Mouse (Mus musculus): ENCODE results near the gene Mylk2.

Mylk2 gene

GRCm38 (mm10) chr2:152914310-152915120, 3.4 kb downstream of the Mylk2 start:
- peak; percentile 60 for DNase-seq (ENCODE audit: low read depth, low spot score)

- DNase-seq (ENCODE audit: low read depth, low spot score) = no peak
Measured at GRCm38 (mm10) chr2:152915453-152915852, 4.3 kb downstream of the Mylk2 start.

- no peak for DNase-seq (ENCODE audit: low read depth, low spot score)
Measured at GRCm38 (mm10) chr2:152916111-152916510, 5.0 kb downstream of the Mylk2 start.

- DNase-seq (ENCODE audit: low read depth, low spot score) = no peak
Measured at GRCm38 (mm10) chr2:152917671-152918070, 6.5 kb downstream of the Mylk2 start.

- DNase-seq (ENCODE audit: low read depth, low spot score) = no peak
Measured at GRCm38 (mm10) chr2:152922376-152922775, 11.2 kb downstream of the Mylk2 start.

GRCm38 (mm10) chr2:152923621-152924020, 12.5 kb downstream of the Mylk2 start:
- DNase-seq (ENCODE audit: low read depth, low spot score) = no peak

- DNase-seq (ENCODE audit: low read depth, low spot score) = no peak
Measured at GRCm38 (mm10) chr2:152924128-152924527, 13.0 kb downstream of the Mylk2 start.

GRCm38 (mm10) chr2:152924543-152924942, 13.4 kb downstream of the Mylk2 start:
- DNase-seq (ENCODE audit: low read depth, low spot score) = no peak

- no peak for DNase-seq (ENCODE audit: low read depth, low spot score)
Measured at GRCm38 (mm10) chr2:152925189-152925872, 14.2 kb downstream of the Mylk2 start.

- DNase-seq (ENCODE audit: low read depth, low spot score) = no peak
Measured at GRCm38 (mm10) chr2:152926896-152927295, 15.7 kb downstream of the Mylk2 start.

GRCm38 (mm10) chr2:152927371-152927770, 16.2 kb downstream of the Mylk2 start:
- no peak for DNase-seq (ENCODE audit: low read depth, low spot score)

GRCm38 (mm10) chr2:152928219-152928987, 17.3 kb downstream of the Mylk2 start:
- no peak for DNase-seq (ENCODE audit: low read depth, low spot score)

- no peak for DNase-seq (ENCODE audit: low read depth, low spot score)
Measured at GRCm38 (mm10) chr2:152928988-152929370, 17.8 kb downstream of the Mylk2 start.

GRCm38 (mm10) chr2:152930276-152930675, 19.1 kb downstream of the Mylk2 start:
- no peak for DNase-seq (ENCODE audit: low read depth, low spot score)

- no peak for DNase-seq (ENCODE audit: low read depth, low spot score)
Measured at GRCm38 (mm10) chr2:152931456-152932160, 20.5 kb downstream of the Mylk2 start.

GRCm38 (mm10) chr2:152933048-152933447, 21.9 kb downstream of the Mylk2 start, which contains the start of gene Foxs1:
Foxs1 (minus strand) TSS chr2:152933208.
- no peak for DNase-seq (ENCODE audit: low read depth, low spot score)

GRCm38 (mm10) chr2:152933614-152934013, 22.5 kb downstream of the Mylk2 start:
- no peak for DNase-seq (ENCODE audit: low read depth, low spot score)

GRCm38 (mm10) chr2:152939846-152940245, 28.7 kb downstream of the Mylk2 start:
- DNase-seq (ENCODE audit: low read depth, low spot score) = no peak

GRCm38 (mm10) chr2:152941106-152941505, 30.0 kb downstream of the Mylk2 start:
- DNase-seq (ENCODE audit: low read depth, low spot score) = no peak

- no peak for DNase-seq (ENCODE audit: low read depth, low spot score)
Measured at GRCm38 (mm10) chr2:152941776-152942175, 30.6 kb downstream of the Mylk2 start.

- DNase-seq (ENCODE audit: low read depth, low spot score) = no peak
Measured at GRCm38 (mm10) chr2:152942898-152943515, 31.9 kb downstream of the Mylk2 start.
